In genomic region chr8:49362682-49363081, GRCm38 (mm10) we compare ENCODE assay signal across 27 mouse cellular contexts.
A peak's percentile ranks its signal among the peaks of the same experiment; 100 is the strongest.
DNase-seq lines count a peak whose midpoint lies in the region; ATAC-seq and TF ChIP-seq lines count a peak whose summit lies in the region.
"Had no signal": no experiment of that assay in that cellular context is flagged by ENCODE, and none has a peak within 500 bp of the region (broad histone marks: within the 10 kb centered on the region; RNA-seq: fewer than 3 reads in every experiment).

No protein-coding gene starts in this region.

- ATAC-seq in embryonic facial prominence, embryonic 14.5 days (ENCODE audit: low read depth) = no peak
- peak; percentile 87 for ATAC-seq in forebrain, embryonic 14.5 days
- ATAC-seq: CD4-positive, CD25-positive, alpha-beta regulatory T cell, adult 4 months; lung, postnatal 0 days; midbrain, embryonic 13.5 days had no signal

- H3K4me3 ChIP-seq in embryonic facial prominence, embryonic 14.5 days (ENCODE audit: low read depth, low read length) = no peak overlapping the region
- no peak overlapping the region for H3K4me3 ChIP-seq in embryonic facial prominence, embryonic 10.5 days
- no peak overlapping the region for H3K4me3 ChIP-seq in layer of hippocampus, adult 2 months
- H3K4me3 ChIP-seq in forebrain, embryonic 14.5 days (ENCODE audit: low read depth, low read length) = no peak overlapping the region
- H3K4me3 ChIP-seq: heart, adult 2 months; heart, embryonic 13.5 days; hindbrain, embryonic 15.5 days; limb, embryonic 10.5 days; limb, embryonic 15.5 days; liver, embryonic 13.5 days; midbrain, embryonic 13.5 days had no signal

- DNase-seq in embryonic facial prominence, embryonic 14.5 days (ENCODE audit: low spot score) = peak; percentile 45
- no peak for DNase-seq in embryonic facial prominence, embryonic 10.5 days (ENCODE audit: low spot score)
- DNase-seq in layer of hippocampus, adult 2 months (ENCODE audit: low spot score in 2 of 2) = peak; percentile 17 to 51
- DNase-seq in layer of hippocampus, adult 8-10 months (ENCODE audit: low spot score in 2 of 2) = no peak
- peak; percentile 85 for DNase-seq in brain, embryonic 14.5 days (ENCODE audit: low read depth)
- peak; percentile 87 for DNase-seq in forebrain, embryonic 14.5 days (ENCODE audit: low spot score)
- no peak for DNase-seq in lung, postnatal 4 days
- DNase-seq: adrenal gland, postnatal 14 days; cerebellum, adult 9-11 months; heart, adult 2 months; heart, postnatal 10 days; kidney, adult 18-20 months; kidney, postnatal 36 days; liver, embryonic 13.5 days; lung, adult 18-20 months; right cerebral cortex, postnatal 4 days; thymus, adult 18-20 months; thymus, postnatal 25 days had no signal

- H3K36me3 ChIP-seq in embryonic facial prominence, embryonic 14.5 days (ENCODE audit: control insufficient read depth, insufficient read depth, low read length) = no peaks in the 10 kb centered on the region
- no peaks in the 10 kb centered on the region for H3K36me3 ChIP-seq in embryonic facial prominence, embryonic 10.5 days (replicated peaks)
- H3K36me3 ChIP-seq in forebrain, embryonic 14.5 days (ENCODE audit: control insufficient read depth, insufficient read depth, low read length) = no peaks in the 10 kb centered on the region
- H3K36me3 ChIP-seq: heart, embryonic 13.5 days; hindbrain, embryonic 15.5 days; limb, embryonic 10.5 days; limb, embryonic 15.5 days; liver, embryonic 13.5 days; midbrain, embryonic 13.5 days had no signal

- H3K27me3 ChIP-seq in embryonic facial prominence, embryonic 14.5 days (replicated peaks; ENCODE audit: control insufficient read depth, insufficient read depth, low read length) = no peaks in the 10 kb centered on the region
- no peaks in the 10 kb centered on the region for H3K27me3 ChIP-seq in embryonic facial prominence, embryonic 10.5 days (replicated peaks; ENCODE audit: low read depth, poor library complexity, severe bottlenecking)
- H3K27me3 ChIP-seq in forebrain, embryonic 14.5 days (replicated peaks; ENCODE audit: control insufficient read depth, insufficient read depth, low read length) = no peaks in the 10 kb centered on the region
- H3K27me3 ChIP-seq: heart, embryonic 13.5 days; hindbrain, embryonic 15.5 days; limb, embryonic 15.5 days; liver, embryonic 13.5 days; midbrain, embryonic 13.5 days had no signal

- TF ChIP-seq POLR2A in brain, embryonic 14.5 days (IDR thresholded peaks at IDR 0.05; ENCODE audit: borderline replicate concordance, extremely low read depth, insufficient read depth, insufficient read length, poor library complexity, severe bottlenecking) = no peak

- no peaks in the 10 kb centered on the region for H3K9me3 ChIP-seq in embryonic facial prominence, embryonic 14.5 days (ENCODE audit: control insufficient read depth, low read length)
- no peaks in the 10 kb centered on the region for H3K9me3 ChIP-seq in embryonic facial prominence, embryonic 10.5 days
- H3K9me3 ChIP-seq in forebrain, embryonic 14.5 days (replicated peaks; ENCODE audit: control insufficient read depth, low read length) = no peaks in the 10 kb centered on the region
- H3K9me3 ChIP-seq: heart, embryonic 13.5 days; hindbrain, embryonic 15.5 days; limb, embryonic 10.5 days; limb, embryonic 15.5 days; liver, embryonic 13.5 days; midbrain, embryonic 13.5 days had no signal

- TF ChIP-seq CTCF in layer of hippocampus, adult 2 months (conservative IDR thresholded peaks at IDR 0.05) = no peak
- no peak for TF ChIP-seq CTCF in brain, embryonic 14.5 days (IDR thresholded peaks at IDR 0.05; ENCODE audit: borderline replicate concordance, extremely low read depth, insufficient read depth, insufficient read length)

- WGBS in embryonic facial prominence, embryonic 14.5 days = 73% methylated on average over 2 of the region's 2 CpGs
- 85% methylated on average over 2 of the region's 2 CpGs for WGBS in embryonic facial prominence, embryonic 10.5 days
- WGBS in forebrain, embryonic 14.5 days = 39% methylated on average over 2 of the region's 2 CpGs

- no peak overlapping the region for H3K9ac ChIP-seq in embryonic facial prominence, embryonic 14.5 days (ENCODE audit: low read depth, low read length)
- no peak overlapping the region for H3K9ac ChIP-seq in forebrain, embryonic 14.5 days (ENCODE audit: low read length)
- H3K9ac ChIP-seq: heart, embryonic 13.5 days; hindbrain, embryonic 15.5 days; limb, embryonic 15.5 days; liver, embryonic 13.5 days; midbrain, embryonic 13.5 days had no signal

- H3K4me1 ChIP-seq in embryonic facial prominence, embryonic 14.5 days (ENCODE audit: control insufficient read depth, insufficient read depth, low read length) = no peaks in the 10 kb centered on the region
- H3K4me1 ChIP-seq in embryonic facial prominence, embryonic 10.5 days = peaks cover 7% of the 10 kb centered on the region; the same call in 1 of the 2 replicates
- peaks cover 23% of the 10 kb centered on the region; the same call in 1 of the 2 replicates for H3K4me1 ChIP-seq in forebrain, embryonic 14.5 days (ENCODE audit: control insufficient read depth, insufficient read depth, low read length)
- H3K4me1 ChIP-seq: heart, embryonic 13.5 days; hindbrain, embryonic 15.5 days; limb, embryonic 15.5 days; liver, embryonic 13.5 days; midbrain, embryonic 13.5 days had no signal

- H3K27ac ChIP-seq in embryonic facial prominence, embryonic 14.5 days (replicated peaks; ENCODE audit: low read depth, low read length) = no peak overlapping the region
- no peak overlapping the region for H3K27ac ChIP-seq in embryonic facial prominence, embryonic 10.5 days (replicated peaks)
- no peak overlapping the region for H3K27ac ChIP-seq in layer of hippocampus, adult 2 months
- H3K27ac ChIP-seq in forebrain, embryonic 14.5 days (ENCODE audit: low read depth, low read length) = no peak overlapping the region
- H3K27ac ChIP-seq: heart, adult 2 months; heart, embryonic 13.5 days; hindbrain, embryonic 15.5 days; limb, embryonic 15.5 days; liver, embryonic 13.5 days; macrophage; midbrain, embryonic 13.5 days; stomach, postnatal 0 days had no signal

- H3K4me2 ChIP-seq in embryonic facial prominence, embryonic 14.5 days (ENCODE audit: low read depth, low read length) = no peak overlapping the region
- H3K4me2 ChIP-seq in forebrain, embryonic 14.5 days (ENCODE audit: low read length) = no peak overlapping the region
- H3K4me2 ChIP-seq: heart, embryonic 13.5 days; hindbrain, embryonic 15.5 days; limb, embryonic 15.5 days; liver, embryonic 13.5 days; midbrain, embryonic 13.5 days had no signal

Comparison
In these comparisons a context has a peak if more than half of its experiments do, and no peak if none do; other contexts are left out.
1. DNase-seq: peak in embryonic facial prominence, embryonic 14.5 days (single experiment), layer of hippocampus, adult 2 months (2 of 2), brain, embryonic 14.5 days (single experiment) and forebrain, embryonic 14.5 days (single experiment); none in embryonic facial prominence, embryonic 10.5 days (single experiment), layer of hippocampus, adult 8-10 months (0 of 2) and lung, postnatal 4 days (0 of 2).